In genomic region chr1:133209901-133210516, GRCm38 (mm10) we compare ENCODE assay signal across 9 mouse cellular contexts. TPM values are rescaled to one million over a fixed set of nuclear protein-coding genes. Genes with fewer than 3 reads are reported as not detected.
A peak's percentile ranks its signal among the peaks of the same experiment; 100 is the strongest.
DNase-seq lines count a peak whose midpoint lies in the region; TF ChIP-seq lines count a peak whose summit lies in the region.
"Had no signal": no experiment of that assay in that cellular context is flagged by ENCODE, and none has a peak within 500 bp of the region (broad histone marks: within the 10 kb centered on the region; RNA-seq: fewer than 3 reads in every experiment).

No protein-coding gene starts in this region.

- no peaks in the 10 kb centered on the region for H3K27me3 ChIP-seq in small intestine, adult 2 months (ENCODE audit: control insufficient read depth, insufficient read depth, low read length)

- H3K4me1 ChIP-seq in small intestine, adult 2 months (ENCODE audit: control insufficient read depth, insufficient read depth, insufficient read length, low read length): peaks cover 61% of the 10 kb centered on the region

- WGBS in small intestine, adult 2 months: 34% methylated on average over 17 of the region's 17 CpGs

- no peaks in the 10 kb centered on the region for H3K36me3 ChIP-seq in small intestine, adult 2 months (ENCODE audit: control insufficient read depth, insufficient read depth, low read length)

- TF ChIP-seq CTCF in small intestine, adult 2 months (IDR thresholded peaks at IDR 0.05; ENCODE audit: extremely low read depth, insufficient read length, insufficient replicate concordance, low read depth, low read length): no peak

- no peak overlapping the region for H3K4me3 ChIP-seq in small intestine, adult 2 months (ENCODE audit: low read depth, low read length)

- TF ChIP-seq POLR2A in small intestine, adult 2 months (IDR thresholded peaks at IDR 0.05; ENCODE audit: low read depth, low read length): no peak

- intact Hi-C loops in gastrocnemius, postnatal 14 days (cut with DNase I; ENCODE audit: low total_unique reads): no loop called here

- DNase-seq in layer of hippocampus, adult 11-12 months (ENCODE audit: low spot score): peak; percentile 41
- DNase-seq in layer of hippocampus, postnatal 10 days (ENCODE audit: low spot score in 2 of 2): no peak
- peak; percentile 55 for DNase-seq in adrenal gland, postnatal 25 days
- DNase-seq in frontal cortex, postnatal 36 days (ENCODE audit: low spot score in 2 of 2): peak; percentile 66 to 77
- DNase-seq in layer of hippocampus, postnatal 36 days: peak; percentile 25 to 37
- no peak for DNase-seq in gastrocnemius, postnatal 14 days
- DNase-seq in spleen, postnatal 4 days (ENCODE audit: low spot score in 2 of 2): no peak

- peak overlapping the region; percentile 40 for H3K27ac ChIP-seq in small intestine, adult 2 months (ENCODE audit: insufficient read depth, low read depth, low read length)
- H3K27ac ChIP-seq: liver, embryonic 14.5 days had no signal

RNA-seq across cellular contexts. Expression of gene Plekha6, which starts 46.0 kb away (rescaled TPM):
- total RNA-seq in layer of hippocampus, postnatal 10 days (2021): 10 to 100 TPM; 54.8 to 65.7 TPM
- 13.5 and 18.4 TPM in 2 replicates for total RNA-seq in adrenal gland, postnatal 25 days (2021)
- total RNA-seq in layer of hippocampus, postnatal 36 days (2021): 10 to 100 TPM; 48.4 to 51.8 TPM
- 37.1 and 104 TPM in 2 replicates for polyA plus RNA-seq in small intestine, adult 2 months (2012; rRNA removed)
- total RNA-seq in gastrocnemius, postnatal 14 days (2021): 10 to 100 TPM; 14.5 to 15.5 TPM

Comparison
In these comparisons a context has a peak if more than half of its experiments do, and no peak if none do; other contexts are left out.
1. DNase-seq: peak in layer of hippocampus, adult 11-12 months (single experiment), adrenal gland, postnatal 25 days (single experiment), frontal cortex, postnatal 36 days (2 of 2) and layer of hippocampus, postnatal 36 days (2 of 2); none in layer of hippocampus, postnatal 10 days (0 of 2), gastrocnemius, postnatal 14 days (single experiment) and spleen, postnatal 4 days (0 of 2).